Mouse (Mus musculus) retina, postnatal 1 day (tissue): ENCODE data around the gene Sfxn5.

Experiments used
- DNase-seq: peaks from one replicate; pipeline ENCODE4 v3.0.0-alpha.2; 2012

Gene Sfxn5

GRCm38 (mm10) chr6:85280871-85281270 is 52.4 kb downstream of the Sfxn5 start:
- no peak for DNase-seq

GRCm38 (mm10) chr6:85276571-85276970 is 56.7 kb downstream of the Sfxn5 start:
- no peak for DNase-seq

GRCm38 (mm10) chr6:85272436-85272835 is 60.8 kb downstream of the Sfxn5 start:
- no peak for DNase-seq

GRCm38 (mm10) chr6:85266060-85266459 is 67.2 kb downstream of the Sfxn5 start:
- DNase-seq: no peak

- DNase-seq: peak; percentile 97
Observed at GRCm38 (mm10) chr6:85264982-85265518, 68.2 kb downstream of the Sfxn5 start.

GRCm38 (mm10) chr6:85262865-85263515 is 70.2 kb downstream of the Sfxn5 start:
- DNase-seq: peak; percentile 71

GRCm38 (mm10) chr6:85259094-85259630 is 74.1 kb downstream of the Sfxn5 start:
- no peak for DNase-seq

- DNase-seq: no peak
Observed at GRCm38 (mm10) chr6:85255578-85255977, 77.6 kb downstream of the Sfxn5 start.

GRCm38 (mm10) chr6:85253994-85254541 is 79.2 kb downstream of the Sfxn5 start:
- peak; percentile 44 for DNase-seq

- peak; percentile 47 for DNase-seq
Observed at GRCm38 (mm10) chr6:85253275-85253674, 79.9 kb downstream of the Sfxn5 start.

- DNase-seq: peak; percentile 63
Observed at GRCm38 (mm10) chr6:85252251-85253058, 80.8 kb downstream of the Sfxn5 start.

GRCm38 (mm10) chr6:85250811-85251241 is 82.4 kb downstream of the Sfxn5 start:
- DNase-seq: no peak

- DNase-seq: no peak
Observed at GRCm38 (mm10) chr6:85249821-85250220, 83.4 kb downstream of the Sfxn5 start.

GRCm38 (mm10) chr6:85239044-85239489 is 94.2 kb downstream of the Sfxn5 start:
- DNase-seq: peak; percentile 80

- DNase-seq: no peak
Observed at GRCm38 (mm10) chr6:85237595-85238337, 95.5 kb downstream of the Sfxn5 start.

GRCm38 (mm10) chr6:85237001-85237400 is 96.2 kb downstream of the Sfxn5 start:
- DNase-seq: peak; percentile 52

GRCm38 (mm10) chr6:85234796-85235195 is 98.4 kb downstream of the Sfxn5 start:
- no peak for DNase-seq

- no peak for DNase-seq
Observed at GRCm38 (mm10) chr6:85232836-85233623, 100.2 kb downstream of the Sfxn5 start.

GRCm38 (mm10) chr6:85232045-85232444 is 101.2 kb downstream of the Sfxn5 start:
- DNase-seq: peak; percentile 55

GRCm38 (mm10) chr6:85231469-85231868 is 101.8 kb downstream of the Sfxn5 start:
- peak; percentile 63 for DNase-seq

- DNase-seq: no peak
Observed at GRCm38 (mm10) chr6:85230762-85231161, 102.5 kb downstream of the Sfxn5 start.

- DNase-seq: no peak
Observed at GRCm38 (mm10) chr6:85227520-85227919, 105.7 kb downstream of the Sfxn5 start.
